Mouse (Mus musculus): ENCODE data around the gene Bcat1.

The Bcat1 gene

DNA sequence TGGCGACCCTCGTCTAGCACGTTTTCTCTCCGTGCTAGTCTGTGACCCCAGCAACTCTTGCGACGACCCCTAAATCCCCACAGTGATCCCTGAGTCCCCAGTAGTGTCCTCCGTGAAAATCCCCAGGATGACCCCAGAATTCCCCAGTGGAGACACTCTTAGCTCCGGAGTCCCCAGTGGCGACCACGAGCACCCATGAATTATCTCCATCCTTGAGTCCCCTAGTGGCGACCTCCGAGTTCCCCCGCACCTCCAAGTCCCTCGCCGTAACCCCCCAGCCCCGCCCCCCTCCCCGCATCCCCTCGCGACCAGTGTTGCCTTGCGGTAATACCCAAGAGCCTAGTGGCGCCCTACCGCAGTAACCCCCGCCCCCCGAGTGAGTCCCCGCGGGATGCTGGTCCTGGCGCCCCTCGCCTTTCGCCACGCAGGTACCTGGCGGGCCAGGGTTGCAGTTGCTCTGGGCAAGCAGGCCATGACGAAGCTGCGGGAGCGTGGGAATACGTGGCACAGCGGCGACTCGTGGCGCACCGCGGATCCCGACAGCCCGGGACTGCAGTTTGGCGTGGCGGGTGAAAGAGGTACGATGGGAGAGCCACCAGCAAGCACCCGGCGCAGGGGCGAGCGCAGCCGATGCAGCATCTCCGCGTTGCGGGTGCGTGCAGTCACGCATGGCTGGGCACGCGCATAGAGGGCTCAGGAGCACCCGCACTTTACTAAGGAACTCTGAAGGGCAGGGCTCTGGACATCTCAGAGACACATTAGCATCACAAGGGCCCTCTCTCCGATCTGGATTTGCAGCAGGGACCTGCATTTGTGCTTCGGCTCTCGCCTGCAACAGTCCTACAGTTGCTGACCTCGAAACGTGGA lies 27.6 kb downstream of the Bcat1 start:
- no peak for TF ChIP-seq GATA4 (IDR thresholded peaks at IDR 0.05; ENCODE audit: insufficient replicate concordance, low read length)

DNA sequence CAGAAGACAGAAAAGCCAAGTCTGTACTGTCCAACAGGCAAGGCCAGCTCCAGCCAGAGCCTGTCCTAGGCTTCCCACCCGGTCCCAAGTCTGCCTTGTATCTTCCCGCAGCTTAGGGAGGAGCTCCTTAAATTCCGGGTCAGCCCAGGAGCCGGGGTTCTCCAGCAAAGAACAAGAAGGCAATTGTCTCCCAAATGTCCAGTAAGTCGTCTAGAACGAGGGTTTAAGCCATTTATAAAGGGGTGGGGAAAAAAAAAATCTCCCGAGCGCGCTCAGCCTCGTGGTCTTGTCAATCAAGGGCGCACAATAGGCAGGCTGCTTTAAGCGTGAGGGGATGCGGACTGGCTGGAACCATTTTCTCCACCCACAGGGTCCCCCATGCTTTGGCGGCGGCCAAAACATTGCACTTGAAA lies 28.5 kb downstream of the Bcat1 start:
- TF ChIP-seq GATA4 (IDR thresholded peaks at IDR 0.05; ENCODE audit: insufficient replicate concordance, low read length), result no peak

DNA sequence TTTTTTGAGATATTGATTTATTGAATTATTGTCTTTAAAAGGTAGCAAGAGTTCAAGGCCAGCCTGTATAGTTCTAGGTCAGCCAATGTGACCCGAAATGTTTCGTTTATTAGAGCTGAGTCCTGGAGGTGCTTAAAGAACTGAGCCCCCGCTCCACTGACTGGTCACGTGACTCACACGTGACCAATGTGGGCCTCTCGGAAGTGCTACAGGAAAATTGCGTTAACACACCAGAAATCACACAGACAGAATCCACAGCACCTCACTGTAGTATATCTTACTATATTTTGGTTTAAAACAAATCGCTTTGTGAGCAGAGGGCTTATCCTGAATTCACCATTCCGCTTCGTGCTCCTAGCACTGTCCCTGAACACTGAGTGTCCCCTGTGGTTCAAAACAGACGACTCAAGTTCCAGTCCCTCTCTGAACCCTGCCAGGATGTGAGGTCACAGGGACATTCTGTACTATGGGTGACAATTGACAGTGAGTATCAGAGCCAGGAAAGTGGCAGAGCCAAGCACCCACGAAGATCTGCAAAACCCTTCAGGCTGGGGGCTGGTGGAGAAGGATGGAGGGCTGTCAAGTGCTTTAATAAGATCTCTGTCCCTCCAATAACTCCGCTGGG lies 29.6 kb downstream of the Bcat1 start:
- no peak for TF ChIP-seq GATA4 (IDR thresholded peaks at IDR 0.05; ENCODE audit: insufficient replicate concordance, low read length)

DNA sequence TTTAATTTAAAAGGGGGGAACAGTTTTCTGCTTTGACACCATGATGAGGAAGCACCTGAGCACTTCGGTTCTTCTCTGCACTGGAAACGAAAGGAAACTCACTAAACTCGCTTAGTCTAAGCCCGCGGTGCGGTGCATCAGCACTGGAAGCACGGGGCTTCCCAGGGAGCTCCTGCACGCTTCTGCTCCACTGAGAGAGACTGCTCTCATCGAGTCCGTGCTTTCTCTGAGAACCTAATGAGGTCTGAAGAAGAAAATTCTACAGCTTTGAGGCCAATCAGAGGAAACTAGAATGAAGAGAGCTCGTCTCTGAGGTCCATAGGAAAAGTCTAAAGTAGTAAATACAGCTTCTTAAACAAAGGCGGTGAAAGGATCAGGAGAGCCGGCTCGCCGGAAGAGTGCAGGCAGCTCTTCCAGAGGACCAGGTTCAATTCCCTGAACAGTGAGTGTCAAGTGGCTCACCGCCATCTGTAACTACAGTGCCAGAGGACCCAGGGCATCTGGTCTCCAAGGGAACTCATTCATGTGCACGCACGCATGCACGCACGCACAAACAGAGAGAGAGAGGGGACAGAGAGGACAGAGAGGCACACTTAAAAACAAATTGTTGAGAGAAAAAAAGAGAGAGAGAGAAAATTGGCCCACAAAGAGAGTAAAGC lies 30.9 kb downstream of the Bcat1 start:
- TF ChIP-seq GATA4 (IDR thresholded peaks at IDR 0.05; ENCODE audit: insufficient replicate concordance, low read length), result no peak

DNA sequence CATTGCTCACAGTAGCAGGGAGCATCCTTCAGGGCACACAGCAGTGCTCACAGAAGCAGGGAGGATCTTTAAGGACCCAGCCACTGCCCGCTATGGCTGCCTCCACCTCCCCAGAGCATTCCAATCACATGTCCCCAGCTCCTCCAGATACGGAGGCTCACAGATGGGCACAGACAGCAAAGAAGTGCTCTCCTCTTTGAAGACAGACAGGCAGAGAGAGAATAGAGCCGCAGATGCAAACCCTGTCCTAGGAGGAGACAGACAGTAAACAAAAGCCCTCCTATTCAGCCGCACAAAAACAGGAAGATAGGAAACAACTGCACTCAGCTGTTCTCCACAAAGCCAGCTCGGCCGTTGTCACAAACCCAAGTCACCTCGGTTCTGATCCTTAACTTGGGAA lies 35.3 kb downstream of the Bcat1 start:
- TF ChIP-seq GATA4 (IDR thresholded peaks at IDR 0.05; ENCODE audit: insufficient replicate concordance, low read length), result no peak

- no peak for TF ChIP-seq GATA4 (IDR thresholded peaks at IDR 0.05; ENCODE audit: insufficient replicate concordance, low read length)
Measured at GRCm38 (mm10) chr6:145037626-145038025, 38.4 kb downstream of the Bcat1 start.

DNA sequence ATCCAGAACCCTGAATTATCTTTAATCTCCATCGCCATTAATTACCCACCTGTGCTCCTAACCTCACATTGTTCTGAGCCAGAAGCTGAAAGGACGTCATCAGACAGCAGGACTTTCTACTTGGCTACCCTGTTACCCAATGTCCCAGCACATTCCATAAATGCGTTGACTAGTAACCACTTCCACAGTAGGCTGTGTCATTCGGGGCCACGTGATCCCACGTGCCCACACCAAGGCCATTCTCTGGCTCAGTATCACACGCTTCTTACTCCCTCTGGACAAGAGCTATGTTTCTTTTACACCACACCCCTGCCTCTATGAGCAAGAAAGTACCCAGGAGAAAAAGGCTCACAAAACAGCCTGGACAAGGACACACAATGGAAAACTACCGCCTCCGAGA lies 40.6 kb downstream of the Bcat1 start:
- no peak for TF ChIP-seq GATA4 (IDR thresholded peaks at IDR 0.05; ENCODE audit: insufficient replicate concordance, low read length)

- TF ChIP-seq GATA4 (IDR thresholded peaks at IDR 0.05; ENCODE audit: insufficient replicate concordance, low read length), result no peak
Measured at GRCm38 (mm10) chr6:145030587-145030986, 45.4 kb downstream of the Bcat1 start.

GRCm38 (mm10) chr6:145023990-145024389 lies 52.0 kb downstream of the Bcat1 start:
- no peak for TF ChIP-seq GATA4 (IDR thresholded peaks at IDR 0.05; ENCODE audit: insufficient replicate concordance, low read length)

GRCm38 (mm10) chr6:145022966-145023725 lies 52.8 kb downstream of the Bcat1 start:
- no peak for TF ChIP-seq GATA4 (IDR thresholded peaks at IDR 0.05; ENCODE audit: insufficient replicate concordance, low read length)

- no peak for TF ChIP-seq GATA4 (IDR thresholded peaks at IDR 0.05; ENCODE audit: insufficient replicate concordance, low read length)
Measured at GRCm38 (mm10) chr6:145022349-145022748, 53.6 kb downstream of the Bcat1 start.

- TF ChIP-seq GATA4 (IDR thresholded peaks at IDR 0.05; ENCODE audit: insufficient replicate concordance, low read length), result no peak
Measured at GRCm38 (mm10) chr6:145020553-145020952, 55.4 kb downstream of the Bcat1 start.

DNA sequence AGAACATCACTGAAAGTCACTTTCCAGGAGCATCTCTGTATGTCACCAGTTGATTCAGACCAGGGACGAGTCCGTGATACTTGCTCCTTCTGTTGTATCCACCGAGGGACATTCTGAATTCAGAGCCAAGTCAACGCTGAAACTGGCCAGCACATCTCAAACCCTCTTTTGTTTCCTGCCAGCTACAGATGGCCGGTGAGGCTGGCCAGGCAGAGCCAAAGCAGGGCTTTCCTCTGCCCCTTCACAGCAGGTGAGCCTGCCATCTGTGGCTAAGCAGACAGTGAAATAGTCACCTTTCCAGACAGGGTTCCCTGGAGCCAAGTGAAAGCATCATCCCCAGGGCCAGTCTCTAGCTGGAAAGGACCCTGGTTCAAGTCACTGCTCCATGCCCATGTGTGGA lies 57.7 kb downstream of the Bcat1 start:
- TF ChIP-seq GATA4 (IDR thresholded peaks at IDR 0.05; ENCODE audit: insufficient replicate concordance, low read length), result no peak

DNA sequence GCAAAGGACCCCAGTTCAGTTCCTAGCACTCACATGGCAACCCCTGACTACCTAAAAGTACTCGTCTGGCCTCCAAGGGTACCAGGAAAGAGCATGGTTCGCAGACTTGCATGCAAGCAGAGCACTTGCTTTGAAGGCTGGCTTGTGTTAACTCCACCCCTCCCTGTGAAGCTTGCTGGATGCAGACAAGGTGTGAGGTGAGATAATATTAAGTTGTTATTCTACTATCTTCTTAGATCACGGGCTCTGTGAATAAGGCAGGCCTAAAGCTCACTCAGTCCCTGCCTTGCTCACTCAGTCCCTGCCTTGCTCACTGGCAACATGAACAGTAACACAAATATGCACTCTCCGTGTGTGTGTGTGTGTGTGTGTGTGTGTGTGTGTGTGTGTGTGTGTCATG lies 58.5 kb downstream of the Bcat1 start:
- TF ChIP-seq GATA4 (IDR thresholded peaks at IDR 0.05; ENCODE audit: insufficient replicate concordance, low read length), result no peak

DNA sequence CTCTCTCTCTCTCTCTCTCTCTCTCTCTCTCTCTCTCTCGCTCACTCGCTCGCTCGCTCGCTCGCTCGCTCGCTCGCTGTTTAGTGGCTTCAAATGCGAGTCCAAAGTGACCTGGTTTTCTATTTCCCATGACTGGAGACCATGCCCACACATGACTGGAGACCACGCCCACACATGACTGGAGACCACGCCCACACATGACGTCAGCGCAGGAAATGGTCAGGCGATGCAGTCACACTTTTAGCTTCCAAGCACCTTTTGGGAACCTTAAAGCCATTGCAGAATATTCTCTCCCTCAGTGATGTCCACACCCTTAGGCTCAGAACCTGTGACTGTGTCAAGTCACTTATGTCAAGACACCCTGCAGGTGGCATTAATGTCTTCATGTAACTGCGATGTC lies 59.3 kb downstream of the Bcat1 start:
- no peak for TF ChIP-seq GATA4 (IDR thresholded peaks at IDR 0.05; ENCODE audit: insufficient replicate concordance, low read length)
